Mouse (Mus musculus): ENCODE results near the gene Olfr955.

Gene Olfr955

GRCm38 (mm10) chr9:39471844-39472243 is at the start of gene Olfr955:
Gene Olfr955, minus strand, starts transcription at chr9:39471944.
- in situ Hi-C loops (cut with MboI; ENCODE audit: low pct_unique_long_range_greater_than_20kb in 1 of 2, low sequenced_read_pairs in 2 of 2, unreplicated experiment in 1 of 2), result no loop called here

- in situ Hi-C loops (cut with MboI; ENCODE audit: low pct_unique_long_range_greater_than_20kb in 1 of 2, low sequenced_read_pairs in 2 of 2, unreplicated experiment in 1 of 2), result no loop called here
Observed at GRCm38 (mm10) chr9:39518595-39518994, 46.9 kb upstream of the Olfr955 start.

DNA sequence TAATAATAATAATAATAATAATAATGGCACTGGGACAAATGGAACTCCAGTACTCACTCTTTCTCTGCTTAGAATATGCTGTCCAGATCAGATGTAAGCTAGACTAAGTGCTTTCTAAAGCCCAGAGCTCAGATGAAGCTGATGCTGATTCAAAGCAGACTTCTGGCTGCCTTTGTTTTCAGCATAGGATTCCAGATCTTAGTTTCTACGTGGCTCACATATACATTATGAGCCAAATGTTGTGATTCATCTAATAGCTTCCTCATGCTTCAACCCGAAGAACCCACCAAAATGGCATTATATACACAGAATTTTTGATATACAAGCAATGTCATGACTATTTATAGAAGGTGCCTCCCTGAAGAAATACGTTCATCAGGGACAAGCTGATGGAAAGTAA is 43.8 kb upstream of the Olfr955 start, which contains the start of gene Olfr957:
TSS of gene Olfr957 (minus strand) at position 279 of the 400 bp plus-strand sequence.
- in situ Hi-C loops (cut with MboI; ENCODE audit: low pct_unique_long_range_greater_than_20kb in 1 of 2, low sequenced_read_pairs in 2 of 2, unreplicated experiment in 1 of 2), result no loop called here

DNA sequence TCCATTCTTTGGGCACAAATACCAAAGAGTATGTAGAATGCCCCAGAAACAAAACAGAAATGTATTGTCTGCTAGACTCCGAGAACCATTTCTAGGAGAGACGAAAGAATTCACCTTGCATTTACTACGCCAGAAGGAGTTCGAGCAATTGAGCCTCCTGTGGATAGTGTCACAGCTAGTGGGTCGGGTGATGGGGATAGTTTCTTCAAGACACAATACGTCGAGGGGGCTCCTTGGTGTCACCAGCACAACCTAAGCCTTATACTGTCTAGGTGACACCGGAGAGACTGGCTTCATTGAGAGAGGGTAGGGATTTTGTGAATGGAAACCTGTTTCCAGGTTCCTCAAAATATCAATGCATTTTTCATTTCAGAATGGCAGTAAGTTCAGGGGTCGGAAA is 37.7 kb upstream of the Olfr955 start:
- in situ Hi-C loops (cut with MboI; ENCODE audit: low pct_unique_long_range_greater_than_20kb in 1 of 2, low sequenced_read_pairs in 2 of 2, unreplicated experiment in 1 of 2), result no loop called here

DNA sequence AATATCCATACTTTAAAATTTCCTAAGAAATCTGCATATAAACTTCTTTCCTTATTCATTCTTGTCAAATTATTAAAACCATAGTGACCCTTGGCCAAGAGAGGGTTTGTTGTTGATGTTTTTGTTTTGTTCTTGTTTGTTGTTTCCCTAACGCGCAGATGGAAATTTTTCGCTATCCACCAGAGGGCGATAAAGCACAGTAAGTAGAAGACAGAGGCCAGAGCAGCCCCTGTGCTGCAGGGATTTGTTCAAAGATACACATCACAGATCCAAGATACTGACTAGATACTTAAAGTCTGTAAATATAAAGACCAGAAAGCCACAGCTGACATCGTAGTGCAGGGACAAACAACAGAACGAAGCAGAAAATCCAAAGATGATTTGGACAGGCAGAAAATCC is 37.3 kb upstream of the Olfr955 start:
- in situ Hi-C loops (cut with MboI; ENCODE audit: low pct_unique_long_range_greater_than_20kb in 1 of 2, low sequenced_read_pairs in 2 of 2, unreplicated experiment in 1 of 2), result no loop called here

GRCm38 (mm10) chr9:39493895-39494294 is 22.2 kb upstream of the Olfr955 start, which contains the start of gene Olfr44:
Gene Olfr44, minus strand, starts transcription at chr9:39493995.
- in situ Hi-C loops (cut with MboI; ENCODE audit: low pct_unique_long_range_greater_than_20kb in 1 of 2, low sequenced_read_pairs in 2 of 2, unreplicated experiment in 1 of 2), result no loop called here

DNA sequence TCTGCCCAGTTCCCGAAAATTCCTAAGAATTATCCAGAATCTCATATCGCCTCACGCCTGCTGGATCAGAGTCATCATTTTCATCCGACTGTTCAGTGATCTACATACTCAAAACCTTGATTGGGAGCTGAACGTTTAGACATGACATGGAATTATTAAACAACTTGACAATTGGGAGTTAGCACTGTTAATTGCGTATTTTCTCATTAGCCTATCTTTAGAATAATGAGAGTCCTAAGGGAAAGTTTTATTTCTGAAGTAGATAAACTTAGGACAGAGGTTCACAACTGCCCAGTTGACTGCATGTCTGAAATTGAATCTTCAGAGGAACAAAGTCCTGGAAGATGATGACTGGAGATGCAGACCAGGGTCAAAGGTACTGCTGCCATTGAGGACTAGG is 15.3 kb downstream of the Olfr955 start, which contains the start of gene Olfr954:
TSS of gene Olfr954 (plus strand) at position 301 of the 400 bp plus-strand sequence.
- in situ Hi-C loops (cut with MboI; ENCODE audit: low pct_unique_long_range_greater_than_20kb in 1 of 2, low sequenced_read_pairs in 2 of 2, unreplicated experiment in 1 of 2), result no loop called here

DNA sequence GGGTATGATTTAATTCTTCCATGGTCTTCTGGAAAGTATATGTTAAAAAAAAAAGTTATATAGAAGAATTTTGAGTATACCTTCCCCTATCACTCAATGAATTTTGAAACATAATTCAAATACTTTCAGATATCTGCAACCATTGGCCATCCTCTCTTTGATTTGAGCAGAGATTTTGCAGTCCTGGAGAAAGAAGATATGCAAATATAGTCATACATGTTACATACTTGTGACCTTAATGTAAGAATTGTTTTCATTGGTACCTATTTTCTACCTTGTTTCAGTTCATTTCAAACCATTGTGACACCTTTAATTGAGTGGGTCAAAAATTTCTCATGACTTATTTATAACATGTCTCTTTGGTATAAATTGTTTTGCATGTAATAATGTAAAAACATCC is 44.7 kb downstream of the Olfr955 start, which contains the start of gene Olfr952:
TSS of gene Olfr952 (minus strand) at position 101 of the 400 bp plus-strand sequence.
- in situ Hi-C loops (cut with MboI; ENCODE audit: low pct_unique_long_range_greater_than_20kb in 1 of 2, low sequenced_read_pairs in 2 of 2, unreplicated experiment in 1 of 2), result no loop called here
